Comparison of ENCODE assay signal across 16 mouse cellular contexts in genomic region chr3:125306675-125307074, GRCm38 (mm10).
"Had no signal": no experiment of that assay in that cellular context is flagged by ENCODE, and none has a peak within 500 bp of the region (broad histone marks: within the 10 kb centered on the region; RNA-seq: fewer than 3 reads in every experiment).

No protein-coding gene starts in this region.

- H3K4me1 ChIP-seq: intestine, embryonic 15.5 days; kidney, embryonic 15.5 days; limb, embryonic 12.5 days; limb, embryonic 15.5 days; megakaryocyte, embryonic 14.5 days had no signal

- H3K4me3 ChIP-seq: intestine, embryonic 15.5 days; kidney, embryonic 15.5 days; limb, embryonic 12.5 days; limb, embryonic 15.5 days; megakaryocyte, embryonic 14.5 days had no signal

- DNase-seq: kidney, adult 18-20 months; kidney, postnatal 10 days; kidney, postnatal 36 days; layer of hippocampus, postnatal 36 days; left cerebral cortex, postnatal 4 days; lung, adult 2 months; lung, postnatal 14 days; midbrain, embryonic 14.5 days; thymus, adult 18-20 months; thymus, postnatal 36 days had no signal

- H3K9me3 ChIP-seq: intestine, embryonic 15.5 days; kidney, embryonic 15.5 days; limb, embryonic 12.5 days; limb, embryonic 15.5 days; megakaryocyte, embryonic 14.5 days had no signal

- ATAC-seq: intestine, embryonic 15.5 days had no signal

- H3K36me3 ChIP-seq: intestine, embryonic 15.5 days; kidney, embryonic 15.5 days; limb, embryonic 12.5 days; limb, embryonic 15.5 days had no signal

- H3K27me3 ChIP-seq: intestine, embryonic 15.5 days; kidney, embryonic 15.5 days; limb, embryonic 12.5 days; limb, embryonic 15.5 days; megakaryocyte, embryonic 14.5 days had no signal

- H3K4me2 ChIP-seq: intestine, embryonic 15.5 days; kidney, embryonic 15.5 days; limb, embryonic 12.5 days; limb, embryonic 15.5 days; midbrain, embryonic 11.5 days had no signal

- H3K27ac ChIP-seq: intestine, embryonic 15.5 days; kidney, embryonic 15.5 days; limb, embryonic 12.5 days; limb, embryonic 15.5 days had no signal

- H3K9ac ChIP-seq: intestine, embryonic 15.5 days; kidney, embryonic 15.5 days; limb, embryonic 12.5 days; limb, embryonic 15.5 days had no signal
